17 mouse cellular contexts compared by ENCODE assay signal in genomic region chr9:111245546-111245945, GRCm38 (mm10).
"Had no signal": no experiment of that assay in that cellular context is flagged by ENCODE, and none has a peak within 500 bp of the region (broad histone marks: within the 10 kb centered on the region; RNA-seq: fewer than 3 reads in every experiment).

No protein-coding gene starts in this region.

- H3K4me2 ChIP-seq: limb, embryonic 12.5 days; liver, embryonic 13.5 days; lung, embryonic 15.5 days; midbrain, embryonic 11.5 days had no signal

- H3K4me1 ChIP-seq: limb, embryonic 12.5 days; lung, embryonic 15.5 days had no signal

- H3K27me3 ChIP-seq: limb, embryonic 12.5 days; liver, embryonic 13.5 days; lung, embryonic 15.5 days; megakaryocyte, embryonic 14.5 days had no signal

- H3K9me3 ChIP-seq: limb, embryonic 12.5 days; liver, embryonic 13.5 days; lung, embryonic 15.5 days; megakaryocyte, embryonic 14.5 days had no signal

- H3K27ac ChIP-seq: kidney, postnatal 0 days; limb, embryonic 12.5 days; liver, embryonic 13.5 days; lung, embryonic 15.5 days; macrophage; stomach, postnatal 0 days had no signal

- ATAC-seq: liver, postnatal 0 days; midbrain, embryonic 16.5 days had no signal

- H3K9ac ChIP-seq: limb, embryonic 12.5 days; liver, embryonic 13.5 days; liver, postnatal 0 days; lung, embryonic 15.5 days had no signal

- H3K4me3 ChIP-seq: limb, embryonic 12.5 days; liver, embryonic 13.5 days; lung, embryonic 15.5 days; megakaryocyte, embryonic 14.5 days had no signal

- DNase-seq: kidney, adult 9 months; kidney, postnatal 36 days; liver; liver, embryonic 13.5 days; liver, postnatal 0 days; lung, postnatal 14 days; right cerebral cortex, postnatal 25 days; thymus, adult 18-20 months; thymus, postnatal 14 days had no signal
